Mouse (Mus musculus): Measurements from ENCODE around the gene Mrps5.

DNA sequence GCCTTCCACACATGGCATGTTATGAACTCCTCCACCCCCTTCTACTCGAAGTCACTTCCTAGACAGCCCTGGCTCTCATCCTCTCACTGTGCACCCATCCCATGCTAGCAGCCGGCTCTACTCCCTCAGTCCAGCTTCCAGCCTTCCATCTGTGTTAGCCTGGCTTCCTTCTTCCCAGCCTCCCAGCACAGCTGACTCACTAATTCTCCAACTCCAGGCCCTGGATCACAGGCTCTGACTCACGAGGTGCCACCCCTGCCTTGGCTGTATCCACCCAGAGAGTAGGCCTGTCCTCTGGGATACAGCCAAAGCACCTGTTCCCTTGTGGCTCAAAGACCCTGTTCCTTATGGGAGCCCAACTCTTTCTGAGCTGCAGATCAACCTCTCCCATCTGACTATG lies 49.5 kb upstream of the Mrps5 start:
- no peak for TF ChIP-seq CTCF (IDR thresholded peaks at IDR 0.05; ENCODE audit: borderline replicate concordance, insufficient read depth, low read length)
- TF ChIP-seq POLR2A (IDR thresholded peaks at IDR 0.05; ENCODE audit: low read depth, low read length) = no peak
